Mouse (Mus musculus) forebrain, embryonic 12.5 days (tissue): Measurements from ENCODE around the gene Gm3453. TPM values are rescaled to one million over a fixed set of nuclear protein-coding genes. Genes with fewer than 3 reads are reported as not detected.
A peak's percentile ranks its signal among the peaks of the same experiment; 100 is the strongest.
"Not testable (repeated sequence)": the region's sequence is repeated elsewhere in the genome, so short reads cannot be mapped to it uniquely, and the experiment has no call there.

Experiments
- ATAC-seq: fragments of 200-750 bp; cut with Nextera tagmentation; 2 replicates; pipeline ENCODE4 v1.8.0; 2017; ENCODE audit warnings: moderate TSS enrichment; ENCODE audit not compliant: low FRiP score
- H3K27ac ChIP-seq: fragments of 300-500 bp; sonication (generic); 2 replicates; pipeline ENCODE4 v1.5.1; 2016; ENCODE audit warnings: mild to moderate bottlenecking
- H3K27me3 ChIP-seq: fragments of 300-500 bp; sonication (generic); 2 replicates; pipeline ENCODE4 v1.6.1; 2016; ENCODE audit warnings: mild to moderate bottlenecking
- H3K36me3 ChIP-seq: fragments of 300-500 bp; sonication (generic); replicated peaks from 2 replicates; pipeline ENCODE4 v1.6.1; 2016; ENCODE audit warnings: mild to moderate bottlenecking
- H3K4me1 ChIP-seq: fragments of 300-500 bp; sonication (generic); 2 replicates; pipeline ENCODE4 v1.6.1; 2016
- H3K4me2 ChIP-seq: fragments of 300-500 bp; sonication (generic); 2 replicates; pipeline ENCODE4 v1.6.1; 2016; ENCODE audit warnings: mild to moderate bottlenecking, moderate library complexity
- H3K4me3 ChIP-seq: fragments of 300-500 bp; sonication (generic); replicated peaks from 2 replicates; pipeline ENCODE4 v1.5.1; 2016; ENCODE audit warnings: mild to moderate bottlenecking
- H3K9ac ChIP-seq: fragments of 300-500 bp; sonication (generic); 2 replicates; pipeline ENCODE4 v1.6.1; 2016; ENCODE audit warnings: mild to moderate bottlenecking
- H3K9me3 ChIP-seq: fragments of 300-500 bp; sonication (generic); 2 replicates; pipeline ENCODE4 v1.6.1; 2016
- whole genome bisulfite sequencing: fragments of 180-500 bp; shearing (Covaris S2); methylation state at CpG from one replicate; pipeline ENCODE4 v1.1.7; 2016; 5-methylcytosine and 5-hydroxymethylcytosine counted together
- polyA plus RNA-seq: library from polyadenylated mRNA; unstranded; fragments of >200 nt; fragmentation: Nextera tagmentation; extraction: Ambion mirVana; gene quantifications from 2 replicates; pipeline ENCODE4 v1.2.1, GENCODE M21; 2016

Gm3453 gene
- polyA plus RNA-seq: not detected in 2 replicates

DNA sequence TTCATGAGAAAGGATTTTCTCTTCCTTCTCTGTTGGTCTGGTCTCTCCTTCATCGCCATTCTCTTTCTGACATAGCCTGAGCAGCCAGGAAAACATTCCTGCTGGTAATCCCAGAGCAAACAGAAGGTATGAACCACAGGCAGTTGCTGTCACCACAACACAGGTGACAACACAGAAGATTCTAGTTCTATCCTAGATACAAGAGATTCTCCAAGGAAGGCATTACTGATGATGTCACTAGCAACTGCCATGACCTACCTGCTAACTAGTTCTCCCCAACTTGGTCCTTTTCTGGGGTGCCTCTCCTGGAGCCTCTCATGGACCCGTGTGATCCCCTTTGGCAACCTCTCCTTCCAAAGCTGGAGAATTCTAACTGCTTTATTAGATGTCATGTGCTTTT lies at the start of gene Gm3453:
Gene Gm3453, minus strand, starts transcription at position 101 of the 400 bp plus-strand sequence.
- 69% methylated on average over 2 of the region's 2 CpGs for WGBS

DNA sequence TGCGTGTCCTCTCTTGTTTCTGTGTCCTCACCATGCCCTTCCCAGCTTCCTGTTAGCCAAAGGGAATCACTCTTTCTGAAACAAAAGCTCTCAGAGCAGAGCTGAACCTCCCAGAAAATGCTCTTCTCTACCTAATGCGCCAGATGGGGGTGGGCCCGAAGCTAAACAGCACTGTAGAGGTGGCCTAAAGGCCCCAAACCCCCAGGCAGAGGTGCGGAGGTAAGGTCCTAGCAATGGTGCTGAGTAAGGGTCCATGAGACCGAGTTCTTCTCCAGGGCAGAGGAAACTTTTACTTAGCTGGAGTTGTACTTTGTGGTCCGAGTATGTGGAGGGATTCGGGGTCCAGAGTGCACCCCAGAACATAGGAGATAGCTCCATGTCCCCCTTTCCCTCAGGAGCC lies 8.2 kb upstream of the Gm3453 start:
- H3K36me3 ChIP-seq, H3K27ac ChIP-seq, H3K4me3 ChIP-seq, H3K4me1 ChIP-seq, H3K27me3 ChIP-seq, ATAC-seq, H3K9ac ChIP-seq, H3K4me2 ChIP-seq, H3K9me3 ChIP-seq: not testable (repeated sequence)
- 87% methylated on average over 6 of the region's 7 CpGs for WGBS

More for the DNA sequence above, at the start of gene Gm3453:
- H3K4me1 ChIP-seq, H3K36me3 ChIP-seq, H3K27me3 ChIP-seq, H3K4me2 ChIP-seq, H3K4me3 ChIP-seq, H3K27ac ChIP-seq, H3K9ac ChIP-seq, H3K9me3 ChIP-seq, ATAC-seq: not testable (repeated sequence)

DNA sequence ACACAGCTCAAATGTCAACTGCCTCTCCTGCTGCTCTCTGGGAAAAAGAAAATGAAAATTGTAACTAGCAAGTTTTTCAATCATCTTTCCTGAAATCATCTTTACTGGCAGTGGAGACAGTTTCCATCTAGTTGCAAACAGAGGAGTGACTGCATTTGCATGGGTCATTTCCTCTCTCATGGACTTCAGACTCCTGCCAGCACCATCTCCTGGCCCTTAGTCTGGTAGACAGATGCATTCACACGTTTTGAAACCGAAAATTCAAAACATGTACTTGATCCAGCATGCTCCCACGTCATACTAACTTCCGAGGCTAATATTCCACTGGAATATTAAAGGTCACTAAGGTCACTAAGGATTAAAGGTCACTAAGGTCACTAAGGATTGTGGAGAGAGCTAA lies 16.5 kb downstream of the Gm3453 start:
- not testable (repeated sequence) for H3K4me1 ChIP-seq, H3K9me3 ChIP-seq, H3K27ac ChIP-seq, ATAC-seq, H3K4me2 ChIP-seq, H3K4me3 ChIP-seq, H3K27me3 ChIP-seq, H3K9ac ChIP-seq, H3K36me3 ChIP-seq
- 8% methylated on average over 4 of the region's 4 CpGs for WGBS

DNA sequence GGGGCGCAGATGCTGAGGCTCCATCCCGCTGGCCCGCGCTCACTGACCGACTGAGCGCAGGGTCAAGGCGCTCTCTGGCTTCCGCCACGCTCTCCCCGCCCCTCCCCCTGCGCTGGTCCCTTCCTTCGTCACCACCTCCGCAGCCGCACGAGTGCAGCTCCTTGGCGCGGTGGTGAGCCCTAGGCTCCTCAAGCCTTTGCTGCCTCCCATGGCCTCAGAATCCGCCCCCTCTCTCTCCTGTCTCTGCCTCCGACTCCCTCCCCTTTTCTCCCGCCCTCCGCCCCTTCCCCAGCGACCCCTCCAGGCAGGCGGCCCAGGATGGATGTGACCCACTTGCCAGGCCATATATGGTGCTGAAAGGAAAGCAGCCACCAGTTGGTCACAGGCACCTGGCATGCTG lies 17.3 kb downstream of the Gm3453 start, which contains the start of gene Gm3248:
Gene Gm3248, minus strand, starts transcription at position 111 of the 400 bp plus-strand sequence.
- 2% methylated on average over 20 of the region's 23 CpGs for WGBS
- Histone ChIP-seq H3K4me2 (peak within 1 kb of the TSS; percentile 72), H3K9ac (peak within 1 kb of the TSS; percentile 56), H3K4me3 (peak within 1 kb of the TSS; percentile 46)
- not testable (repeated sequence) for ATAC-seq, H3K36me3 ChIP-seq, H3K27me3 ChIP-seq, H3K27ac ChIP-seq, H3K4me1 ChIP-seq, H3K9me3 ChIP-seq

DNA sequence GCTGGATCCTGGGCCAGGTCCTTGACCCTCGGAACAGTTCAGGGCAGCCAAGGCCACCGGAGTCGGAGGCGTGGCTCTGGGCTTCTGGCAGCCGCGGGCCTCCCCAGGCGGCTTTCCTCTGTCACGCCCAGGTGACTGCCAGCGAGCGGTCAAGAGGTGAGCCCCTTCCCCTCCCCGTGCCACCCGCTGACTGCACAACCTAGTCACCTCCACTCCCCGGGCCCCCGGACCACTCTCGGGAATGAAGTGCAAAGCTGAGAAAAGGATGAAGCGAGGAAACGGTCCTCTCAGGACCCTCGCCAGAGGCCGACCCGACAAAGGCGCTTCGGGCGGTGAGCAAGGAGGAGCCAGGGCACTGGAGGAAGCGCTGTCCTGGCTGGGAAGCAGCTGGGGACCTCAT lies 17.8 kb downstream of the Gm3453 start:
- WGBS: 1% methylated on average over 23 of the region's 24 CpGs
- Histone ChIP-seq H3K4me3 (peak overlapping the region; percentile 46), H3K9ac (peak overlapping the region; percentile 56; the same call in 1 of the 2 replicates), H3K4me2 (peak overlapping the region; percentile 72)
- not testable (repeated sequence) for ATAC-seq, H3K4me1 ChIP-seq, H3K27me3 ChIP-seq, H3K27ac ChIP-seq, H3K36me3 ChIP-seq, H3K9me3 ChIP-seq

DNA sequence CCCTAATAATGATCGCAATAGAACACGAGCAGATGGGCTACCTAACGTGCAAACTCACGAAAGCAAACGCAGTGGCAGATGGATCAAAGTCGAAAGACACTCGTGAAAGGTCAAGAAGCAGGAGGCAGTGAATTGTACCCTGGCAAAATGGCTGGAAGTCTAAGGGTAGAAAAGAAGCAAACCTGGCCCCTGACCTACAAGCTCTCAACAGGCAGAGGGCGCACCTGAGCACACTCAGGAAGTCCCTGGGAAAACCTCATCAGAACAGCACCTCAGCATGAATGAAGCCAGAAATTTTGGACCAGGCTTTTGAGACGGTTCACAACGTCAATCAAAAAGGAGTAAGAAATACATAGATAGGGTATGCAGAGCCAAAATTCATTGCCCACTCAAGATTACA lies 18.5 kb downstream of the Gm3453 start:
- H3K9ac ChIP-seq, H3K36me3 ChIP-seq, H3K4me3 ChIP-seq, H3K9me3 ChIP-seq, H3K27ac ChIP-seq, H3K4me2 ChIP-seq, H3K27me3 ChIP-seq, H3K4me1 ChIP-seq, ATAC-seq: not testable (repeated sequence)
- WGBS: 15% methylated on average over 6 of the region's 10 CpGs

DNA sequence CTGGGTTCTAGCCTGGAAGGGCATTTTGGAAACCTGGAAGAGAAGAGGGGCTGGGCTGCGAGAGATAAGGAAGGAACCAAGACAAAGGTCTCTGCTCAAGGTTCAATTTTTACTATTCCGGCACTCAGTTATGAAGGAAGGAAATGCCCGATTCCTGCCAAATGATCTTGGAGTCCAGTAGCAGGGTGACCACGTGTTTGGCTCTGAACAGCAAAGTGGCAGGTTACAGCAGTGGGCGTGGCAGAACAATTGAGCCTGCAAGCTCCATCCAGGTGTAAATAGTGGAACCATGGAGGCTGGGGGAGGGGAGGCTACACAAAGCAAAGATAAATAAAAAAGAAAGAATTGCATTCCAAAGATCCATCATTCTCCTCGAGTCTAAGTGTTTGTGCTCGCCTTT lies 55.7 kb downstream of the Gm3453 start:
- 88% methylated on average over 7 of the region's 7 CpGs for WGBS
- H3K36me3 ChIP-seq: not testable (repeated sequence)

More for the DNA sequence above, 55.7 kb downstream of the Gm3453 start:
- not testable (repeated sequence) for H3K4me3 ChIP-seq, H3K4me2 ChIP-seq, H3K4me1 ChIP-seq, ATAC-seq, H3K27me3 ChIP-seq, H3K9me3 ChIP-seq, H3K9ac ChIP-seq, H3K27ac ChIP-seq

Other genes starting within 250 kb of the Gm3453 start
- gene Gm3373, start 237.6 kb downstream of the Gm3453 start, polyA plus RNA-seq: 0.32 TPM in 1 of 2 replicates, not detected in the other
- 1.8 and 2.0 TPM in 2 replicates for gene Gm3383, start 171.2 kb downstream of the Gm3453 start, polyA plus RNA-seq
- gene Gm3424, start 148.8 kb downstream of the Gm3453 start, polyA plus RNA-seq: not detected in 2 replicates
- 0.32 TPM in 1 of 2 replicates, not detected in the other for gene Gm8237, start 98.8 kb downstream of the Gm3453 start, polyA plus RNA-seq
- 0.34 and 0.92 TPM in 2 replicates for gene Gm3248, start 17.4 kb downstream of the Gm3453 start, polyA plus RNA-seq
- not detected in 2 replicates for gene Gm6337, start 79.1 kb upstream of the Gm3453 start, polyA plus RNA-seq
- 0.40 and 0.74 TPM in 2 replicates for gene Gm8206, start 114.8 kb upstream of the Gm3453 start, polyA plus RNA-seq
- gene Gm3468, start 129.5 kb upstream of the Gm3453 start, polyA plus RNA-seq: 2.6 and 3.1 TPM in 2 replicates
- gene Gm3476, start 146.7 kb upstream of the Gm3453 start, polyA plus RNA-seq: not detected in 2 replicates
- gene Gm21560, start 240.2 kb upstream of the Gm3453 start, polyA plus RNA-seq: not detected in 2 replicates